Mouse (Mus musculus) erythroid progenitor cell, adult 5-6 weeks (primary cell): ENCODE measurements around the gene Emilin2. TPM values are rescaled to one million over a fixed set of nuclear protein-coding genes. Genes with fewer than 3 reads are reported as not detected.
A peak's percentile ranks its signal among the peaks of the same experiment; 100 is the strongest.

Source experiments
- ATAC-seq: replicated peaks from 2 replicates; pipeline ENCODE4 v1.8.0; 2016; ENCODE audit warnings: moderate number of reproducible peaks, mild to moderate bottlenecking, moderate TSS enrichment, inconsistent platforms; ENCODE audit not compliant: poor library complexity, low FRiP score, severe bottlenecking
- total RNA-seq, 2 experiments: library from RNA; stranded (forward) in 1 of 2; stranded (reverse) in 1 of 2; fragments of 150-400 nt in 1 of 2; fragments of 186-747, 209-891 nt in 1 of 2; gene quantifications; 2 replicates each; pipeline versions ENCODE4 v1.2.3 to v1.2.4; 2015 to 2017; ENCODE audit warnings: low replicate concordance in 2 of 2

The Emilin2 gene
- total RNA-seq, 2 experiments from 2014 or later: 88.5 to 158 TPM

- peak; percentile 76 for ATAC-seq
Observed at GRCm38 (mm10) chr17:71211962-71212646, 99.7 kb downstream of the Emilin2 start.

- ATAC-seq: no peak
Observed at GRCm38 (mm10) chr17:71209936-71210335, 101.8 kb downstream of the Emilin2 start.

GRCm38 (mm10) chr17:71208921-71209320 lies 102.9 kb downstream of the Emilin2 start:
- no peak for ATAC-seq

GRCm38 (mm10) chr17:71208376-71208775 lies 103.4 kb downstream of the Emilin2 start:
- ATAC-seq: no peak

GRCm38 (mm10) chr17:71207268-71207667 lies 104.5 kb downstream of the Emilin2 start:
- no peak for ATAC-seq

GRCm38 (mm10) chr17:71206136-71206893 lies 105.5 kb downstream of the Emilin2 start:
- no peak for ATAC-seq

- ATAC-seq: no peak
Observed at GRCm38 (mm10) chr17:71204809-71205091, 107.0 kb downstream of the Emilin2 start.

- peak; percentile 97 for ATAC-seq
Observed at GRCm38 (mm10) chr17:71203998-71204808, 107.6 kb downstream of the Emilin2 start.

Other genes with a start within 250 kb of the Emilin2 start
- 68.8 and 90.1 TPM in 2 replicates for gene Lpin2, start 129.4 kb downstream of the Emilin2 start, total RNA-seq (2015; ENCODE audit: low replicate concordance)
- gene Lpin2, start 129.4 kb downstream of the Emilin2 start, total RNA-seq (2017; ENCODE audit: low replicate concordance): 101 and 122 TPM in 2 replicates
- 5.4 and 6.5 TPM in 2 replicates for gene Gm4707, start 147.9 kb upstream of the Emilin2 start, total RNA-seq (2015; ENCODE audit: low replicate concordance)
- 11.9 and 15.3 TPM in 2 replicates for gene Gm4707, start 147.9 kb upstream of the Emilin2 start, total RNA-seq (2017; ENCODE audit: low replicate concordance)
- gene Smchd1, start 163.4 kb upstream of the Emilin2 start, total RNA-seq (2015; ENCODE audit: low replicate concordance): 152 and 306 TPM in 2 replicates
- gene Smchd1, start 163.4 kb upstream of the Emilin2 start, total RNA-seq (2017; ENCODE audit: low replicate concordance): 174 and 214 TPM in 2 replicates
- 208 and 220 TPM in 2 replicates for gene Ndc80, start 214.9 kb upstream of the Emilin2 start, total RNA-seq (2015; ENCODE audit: low replicate concordance)
- 322 and 338 TPM in 2 replicates for gene Ndc80, start 214.9 kb upstream of the Emilin2 start, total RNA-seq (2017; ENCODE audit: low replicate concordance)
- gene Spdya, start 240.1 kb upstream of the Emilin2 start, total RNA-seq (2015; ENCODE audit: low replicate concordance): not detected in 2 replicates
- gene Spdya, start 240.1 kb upstream of the Emilin2 start, total RNA-seq (2017; ENCODE audit: low replicate concordance): not detected in 2 replicates